Mouse (Mus musculus) retina, postnatal 1 day (tissue): ENCODE results near the gene Tex48.
A peak's percentile ranks its signal among the peaks of the same experiment; 100 is the strongest.

Experiments used
- DNase-seq: peaks from one replicate; pipeline ENCODE4 v3.0.0-alpha.2; 2012

Gene Tex48

GRCm38 (mm10) chr4:63594459-63595110 is 27.6 kb downstream of the Tex48 start:
- DNase-seq: no peak

- no peak for DNase-seq
Observed at GRCm38 (mm10) chr4:63590538-63590937, 31.7 kb downstream of the Tex48 start.

GRCm38 (mm10) chr4:63589987-63590386 is 32.2 kb downstream of the Tex48 start:
- DNase-seq: no peak

GRCm38 (mm10) chr4:63586240-63586639 is 36.0 kb downstream of the Tex48 start:
- no peak for DNase-seq

- no peak for DNase-seq
Observed at GRCm38 (mm10) chr4:63585216-63585615, 37.0 kb downstream of the Tex48 start.

- no peak for DNase-seq
Observed at GRCm38 (mm10) chr4:63582580-63582979, 39.6 kb downstream of the Tex48 start.

GRCm38 (mm10) chr4:63580078-63580477 is 42.1 kb downstream of the Tex48 start:
- peak; percentile 58 for DNase-seq

GRCm38 (mm10) chr4:63579649-63580048 is 42.6 kb downstream of the Tex48 start:
- DNase-seq: no peak

- DNase-seq: no peak
Observed at GRCm38 (mm10) chr4:63572621-63573020, 49.6 kb downstream of the Tex48 start.

- DNase-seq: no peak
Observed at GRCm38 (mm10) chr4:63570208-63570781, 51.9 kb downstream of the Tex48 start.

GRCm38 (mm10) chr4:63569322-63569721 is 52.9 kb downstream of the Tex48 start:
- no peak for DNase-seq

GRCm38 (mm10) chr4:63567712-63568390 is 54.4 kb downstream of the Tex48 start:
- no peak for DNase-seq

- no peak for DNase-seq
Observed at GRCm38 (mm10) chr4:63562742-63563141, 59.5 kb downstream of the Tex48 start.

GRCm38 (mm10) chr4:63561861-63562675 is 60.2 kb downstream of the Tex48 start:
- DNase-seq: no peak

GRCm38 (mm10) chr4:63560079-63560478 is 62.1 kb downstream of the Tex48 start:
- peak; percentile 27 for DNase-seq

GRCm38 (mm10) chr4:63559127-63559697 is 63.0 kb downstream of the Tex48 start:
- DNase-seq: no peak

- DNase-seq: peak; percentile 85
Observed at GRCm38 (mm10) chr4:63558407-63559081, 63.7 kb downstream of the Tex48 start, which contains the start of gene Tmem268. Tmem268 (plus strand) TSS chr4:63558781.

- no peak for DNase-seq
Observed at GRCm38 (mm10) chr4:63557124-63558059, 64.8 kb downstream of the Tex48 start.
